Mouse (Mus musculus): Measurements from ENCODE around the gene Capn8.

DNA sequence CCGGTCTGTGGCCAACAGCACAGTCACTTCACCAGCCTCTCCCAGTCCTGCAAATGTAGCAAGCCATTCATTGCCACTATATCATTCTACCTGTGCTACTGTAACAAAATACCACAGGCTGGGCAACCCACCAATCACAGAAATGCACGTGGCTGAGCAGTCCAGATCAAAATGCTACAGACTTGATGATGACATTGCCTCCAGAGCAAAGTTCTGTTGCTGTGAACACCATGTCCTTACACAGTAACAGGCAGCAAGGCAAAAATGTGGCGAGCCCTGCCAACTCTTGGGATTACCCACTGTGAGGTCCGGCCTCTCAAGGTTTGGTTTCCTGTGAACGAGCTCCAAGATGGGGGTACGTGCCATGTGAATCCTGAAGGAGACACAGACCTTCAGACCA lies 19.4 kb downstream of the Capn8 start:
- TF ChIP-seq CTCF (IDR thresholded peaks at IDR 0.05; ENCODE audit: extremely low read depth, insufficient read depth, insufficient read length, insufficient replicate concordance) (no peak), POLR2A (IDR thresholded peaks at IDR 0.05; ENCODE audit: low read depth, low read length) (no peak)

Measured in spleen, adult 2 months (tissue).